Mouse (Mus musculus) intestine, embryonic 14.5 days (tissue): ENCODE results near the gene Cldn15. TPM values are rescaled to one million over a fixed set of nuclear protein-coding genes. Genes with fewer than 3 reads are reported as not detected.

Experiments used
- ATAC-seq: fragments of 200-750 bp; cut with Nextera tagmentation; replicated peaks from 2 replicates; pipeline ENCODE4 v1.8.0; 2017; ENCODE audit warnings: low read depth, moderate number of reproducible peaks, moderate TSS enrichment, moderate library complexity; ENCODE audit not compliant: low FRiP score, low TSS enrichment
- DNase-seq: peaks from one replicate; pipeline ENCODE4 v3.0.0-alpha.2; 2018; ENCODE audit warnings: low spot score
- H3K27ac ChIP-seq: fragments of 300-500 bp; sonication (generic); 2 replicates; pipeline ENCODE4 v1.5.1; 2014; ENCODE audit warnings: low read depth, mild to moderate bottlenecking, control low read depth
- H3K27me3 ChIP-seq: fragments of 300-500 bp; sonication (generic); replicated peaks from 2 replicates; pipeline ENCODE4 v1.6.1; 2014; ENCODE audit warnings: low read length, control low read depth; ENCODE audit not compliant: control insufficient read depth, insufficient read depth
- H3K36me3 ChIP-seq: fragments of 300-500 bp; sonication (generic); 2 replicates; pipeline ENCODE4 v1.6.1; 2014; ENCODE audit warnings: low read length, control low read depth; ENCODE audit not compliant: control insufficient read depth, insufficient read depth
- H3K4me1 ChIP-seq: fragments of 300-500 bp; sonication (generic); replicated peaks from 2 replicates; pipeline ENCODE4 v1.6.1; 2014; ENCODE audit warnings: low read length, control low read depth, mixed read lengths; ENCODE audit not compliant: control insufficient read depth, insufficient read depth
- H3K4me2 ChIP-seq: fragments of 300-500 bp; sonication (generic); 2 replicates; pipeline ENCODE4 v1.6.1; 2014; ENCODE audit warnings: low read length
- H3K4me3 ChIP-seq: fragments of 300-500 bp; sonication (generic); 2 replicates; pipeline ENCODE4 v1.5.1; 2014; ENCODE audit warnings: low read depth, low read length, control low read depth, mixed read lengths
- H3K9ac ChIP-seq: fragments of 300-500 bp; sonication (generic); 2 replicates; pipeline ENCODE4 v1.6.1; 2014; ENCODE audit warnings: mild to moderate bottlenecking, low read length
- H3K9me3 ChIP-seq: fragments of 300-500 bp; sonication (generic); 2 replicates; pipeline ENCODE4 v1.6.1; 2016; ENCODE audit warnings: low read length, control low read depth; ENCODE audit not compliant: control insufficient read depth
- WGBS: fragments of 180-500 bp; shearing (Covaris S2); extraction: QIAGEN DNeasy Blood & Tissue Kit; methylation state at CpG from one replicate; pipeline ENCODE4 v1.1.7; 2014; 5-methylcytosine and 5-hydroxymethylcytosine counted together
- polyA plus RNA-seq: library from polyadenylated mRNA; unstranded; fragments of >200 nt; fragmentation: Nextera tagmentation; extraction: Ambion mirVana; gene quantifications from 2 replicates; pipeline ENCODE4 v1.2.1, GENCODE M21; 2014

Gene Cldn15
- polyA plus RNA-seq, 1 experiment from 2014 or later: 12.7 TPM

- no peaks in the 10 kb centered on the region for H3K9me3 ChIP-seq
- no peaks in the 10 kb centered on the region for H3K27me3 ChIP-seq
- H3K4me1 ChIP-seq: peaks cover 10% of the 10 kb centered on the region
- no peak overlapping the region for H3K9ac ChIP-seq
- DNase-seq (no peak), ATAC-seq (no peak)
- 74% methylated on average over 4 of the region's 4 CpGs for WGBS
- H3K36me3 ChIP-seq: no peaks in the 10 kb centered on the region
- no peak overlapping the region for H3K4me2 ChIP-seq
- H3K4me3 ChIP-seq: no peak overlapping the region
- H3K27ac ChIP-seq: no peak overlapping the region
These were observed 10.8 kb upstream of the Cldn15 start for GRCm38 (mm10) chr5:136955622-136956021.

- no peak for DNase-seq
- H3K4me2 ChIP-seq: no peak overlapping the region
These were observed 9.2 kb upstream of the Cldn15 start for GRCm38 (mm10) chr5:136957250-136957649.

GRCm38 (mm10) chr5:136958991-136959605, 7.3 kb upstream of the Cldn15 start:
- peaks cover 12% of the 10 kb centered on the region for H3K4me1 ChIP-seq
- no peak overlapping the region for H3K4me3 ChIP-seq
- DNase-seq (no peak), ATAC-seq (0 out of 2 replicates have a peak, but pooled peaks have one; percentile 18)
- H3K36me3 ChIP-seq: peaks cover 12% of the 10 kb centered on the region
- no peak overlapping the region for H3K4me2 ChIP-seq
- no peaks in the 10 kb centered on the region for H3K27me3 ChIP-seq
- 39% methylated on average over 5 of the region's 5 CpGs for WGBS
- H3K9me3 ChIP-seq: no peaks in the 10 kb centered on the region
- peak overlapping the region; percentile 66 for H3K27ac ChIP-seq
- no peak overlapping the region for H3K9ac ChIP-seq

More at GRCm38 (mm10) chr5:136957250-136957649, 9.2 kb upstream of the Cldn15 start:
- Histone ChIP-seq H3K9ac (no peak overlapping the region), H3K9me3 (no peaks in the 10 kb centered on the region), H3K27me3 (no peaks in the 10 kb centered on the region), H3K4me1 (peaks cover 14% of the 10 kb centered on the region), H3K4me3 (no peak overlapping the region), H3K27ac (no peak overlapping the region), H3K36me3 (no peaks in the 10 kb centered on the region)
- WGBS: 93% methylated on average over 1 of the region's 1 CpGs
- ATAC-seq: no peak

GRCm38 (mm10) chr5:136960053-136960452, 6.4 kb upstream of the Cldn15 start:
- Histone ChIP-seq H3K9ac (no peak overlapping the region), H3K4me3 (no peak overlapping the region), H3K36me3 (peaks cover 21% of the 10 kb centered on the region), H3K27me3 (no peaks in the 10 kb centered on the region), H3K27ac (no peak overlapping the region), H3K4me1 (peaks cover 7% of the 10 kb centered on the region; the same call in 1 of the 2 replicates), H3K4me2 (no peak overlapping the region), H3K9me3 (no peaks in the 10 kb centered on the region)
- DNase-seq (no peak), ATAC-seq (no peak)
- WGBS: 93% methylated on average over 6 of the region's 6 CpGs

- peak overlapping the region; percentile 62 for H3K4me3 ChIP-seq
- DNase-seq (no peak), ATAC-seq (peak; percentile 16; the same call in 1 of the 2 replicates)
- WGBS: 25% methylated on average over 5 of the region's 5 CpGs
- H3K27me3 ChIP-seq: no peaks in the 10 kb centered on the region
- peak overlapping the region; percentile 66 for H3K27ac ChIP-seq
- peaks cover 35% of the 10 kb centered on the region for H3K36me3 ChIP-seq
- no peaks in the 10 kb centered on the region for H3K9me3 ChIP-seq
- H3K9ac ChIP-seq: peak overlapping the region; percentile 62
- H3K4me2 ChIP-seq: peak overlapping the region; percentile 63
- peaks cover 20% of the 10 kb centered on the region for H3K4me1 ChIP-seq
These were observed 5.0 kb upstream of the Cldn15 start for GRCm38 (mm10) chr5:136961334-136961982.

GRCm38 (mm10) chr5:136961983-136962461, 4.4 kb upstream of the Cldn15 start:
- H3K36me3 ChIP-seq: peaks cover 35% of the 10 kb centered on the region
- H3K4me2 ChIP-seq: peak overlapping the region; percentile 63
- peak overlapping the region; percentile 62 for H3K9ac ChIP-seq
- H3K4me3 ChIP-seq: peak overlapping the region; percentile 62
- H3K27me3 ChIP-seq: no peaks in the 10 kb centered on the region
- H3K9me3 ChIP-seq: no peaks in the 10 kb centered on the region
- H3K27ac ChIP-seq: peak overlapping the region; percentile 66
- ATAC-seq (peak; percentile 86), DNase-seq (peak; percentile 98)
- H3K4me1 ChIP-seq: peaks cover 25% of the 10 kb centered on the region
- WGBS: under 1% methylated on average over 20 of the region's 20 CpGs

GRCm38 (mm10) chr5:136962501-136962900, 3.9 kb upstream of the Cldn15 start:
- WGBS: under 1% methylated on average over 10 of the region's 10 CpGs
- H3K4me2 ChIP-seq: peak overlapping the region; percentile 63
- H3K27me3 ChIP-seq: no peaks in the 10 kb centered on the region
- peak overlapping the region; percentile 66 for H3K27ac ChIP-seq
- no peaks in the 10 kb centered on the region for H3K9me3 ChIP-seq
- ATAC-seq (peak; percentile 50), DNase-seq (peak; percentile 91)
- H3K9ac ChIP-seq: peak overlapping the region; percentile 62
- H3K4me3 ChIP-seq: peak overlapping the region; percentile 62
- H3K36me3 ChIP-seq: peaks cover 35% of the 10 kb centered on the region
- peaks cover 25% of the 10 kb centered on the region for H3K4me1 ChIP-seq

- WGBS: 74% methylated on average over 8 of the region's 8 CpGs
- ATAC-seq (no peak), DNase-seq (no peak)
- H3K27ac ChIP-seq: 0 out of 2 replicates have a peak overlapping the region, but pooled peaks have one; percentile 66
- peak overlapping the region; percentile 62 for H3K4me3 ChIP-seq
- H3K36me3 ChIP-seq: peaks cover 38% of the 10 kb centered on the region
- peak overlapping the region; percentile 63 for H3K4me2 ChIP-seq
- peak overlapping the region; percentile 62 for H3K9ac ChIP-seq
- H3K9me3 ChIP-seq: no peaks in the 10 kb centered on the region
- no peaks in the 10 kb centered on the region for H3K27me3 ChIP-seq
- H3K4me1 ChIP-seq: peaks cover 25% of the 10 kb centered on the region
These were observed 3.4 kb upstream of the Cldn15 start for GRCm38 (mm10) chr5:136962966-136963540.
